Mouse (Mus musculus): ENCODE results near the gene B3glct. TPM values are rescaled to one million over a fixed set of nuclear protein-coding genes. Genes with fewer than 3 reads are reported as not detected.
A peak's percentile ranks its signal among the peaks of the same experiment; 100 is the strongest.

B3glct gene
- total and polyA plus RNA-seq, 3 experiments = 12.1 to 14.2 TPM; not detected in 1

- Histone ChIP-seq H3K27me3 (ENCODE audit: control insufficient read depth in 1 of 2, insufficient read depth in 2 of 2, low read length in 2 of 2) (no peaks in the 10 kb centered on the region), H3K9me3 (replicated peaks; ENCODE audit: insufficient read depth, low read length) (no peaks in the 10 kb centered on the region), H3K9ac (ENCODE audit: control insufficient read depth, low read depth, low read length, poor library complexity, severe bottlenecking) (peak overlapping the region; percentile 86), H3K4me3 (ENCODE audit: control insufficient read depth in 1 of 2, insufficient read depth in 1 of 2, low read depth in 2 of 2, low read length in 2 of 2) (peak overlapping the region; percentile 77 to 78), H3K79me2 (ENCODE audit: control insufficient read depth, insufficient read depth, low read length, poor library complexity) (peaks cover 38% of the 10 kb centered on the region), H3K4me1 (ENCODE audit: control insufficient read depth in 1 of 2, insufficient read depth in 2 of 2, low read length in 2 of 2) (peaks cover 9 to 26% of the 10 kb centered on the region in 2 experiments; a peak in 3 of 4 replicates), H3K36me3 (ENCODE audit: control insufficient read depth in 1 of 2, insufficient read depth in 2 of 2, low read length in 2 of 2) (peaks cover 0 to 31% of the 10 kb centered on the region in 2 experiments; a peak in 2 of 4 replicates), H3K27ac (ENCODE audit: control insufficient read depth, low read depth, low read length) (peak overlapping the region; percentile 98)
- peak; percentile 100 for DNase-seq (ENCODE audit: low read depth, low spot score)
- TF ChIP-seq POLR2A (IDR thresholded peaks at IDR 0.05; ENCODE audit: control insufficient read depth in 1 of 2, insufficient read depth in 1 of 2, low read depth in 1 of 2, low read length in 2 of 2, poor library complexity in 1 of 2) (peak in 1 of 2 experiments; percentile 99; a peak in 3 of 4 replicates), HCFC1 (IDR thresholded peaks at IDR 0.05; ENCODE audit: low read depth, low read length) (no peak), ETS1 (IDR thresholded peaks at IDR 0.05; ENCODE audit: low read depth, low read length) (no peak), MAFK (IDR thresholded peaks at IDR 0.05; ENCODE audit: borderline replicate concordance, low read depth, low read length) (no peak), GATA1 (IDR thresholded peaks at IDR 0.05; ENCODE audit: low read depth, low read length) (peak; percentile 90), USF2 (IDR thresholded peaks at IDR 0.05; ENCODE audit: borderline replicate concordance in 1 of 2, insufficient read depth in 1 of 2, low read depth in 1 of 2, low read length in 2 of 2) (peak in 1 of 2 experiments; percentile 65; a peak in 1 of 4 replicates), MYB (IDR thresholded peaks at IDR 0.05; ENCODE audit: low read depth, low read length) (no peak), KAT2A (conservative IDR thresholded peaks at IDR 0.05; ENCODE audit: low read depth, low read length) (no peak), JUND (IDR thresholded peaks at IDR 0.05; ENCODE audit: low read depth, low read length) (no peak), TBP (IDR thresholded peaks at IDR 0.05; ENCODE audit: low read depth, low read length) (peak; percentile 98), USF1 (IDR thresholded peaks at IDR 0.05; ENCODE audit: low read depth, low read length) (no peak), SMC3 (IDR thresholded peaks at IDR 0.05; ENCODE audit: low read depth, low read length) (no peak), RCOR1 (IDR thresholded peaks at IDR 0.05; ENCODE audit: low read depth, low read length) (no peak), MAZ (IDR thresholded peaks at IDR 0.05; ENCODE audit: low read depth, low read length) (no peak), TAL1 (IDR thresholded peaks at IDR 0.05; ENCODE audit: low read length) (no peak), MAX (IDR thresholded peaks at IDR 0.05; ENCODE audit: low read length) (no peak), TCF12 (IDR thresholded peaks at IDR 0.05; ENCODE audit: low read depth, low read length) (no peak), POLR2AphosphoS5 (IDR thresholded peaks at IDR 0.05; ENCODE audit: borderline replicate concordance, low read depth, low read length) (peak; percentile 96; the same call in 1 of the 2 replicates)
Observed at GRCm38 (mm10) chr5:149641277-149641892, 36.6 kb upstream of the B3glct start.

GRCm38 (mm10) chr5:149642366-149642765 is 35.7 kb upstream of the B3glct start:
- Histone ChIP-seq H3K4me1 (ENCODE audit: control insufficient read depth in 1 of 2, insufficient read depth in 2 of 2, low read length in 2 of 2) (peaks cover 17 to 36% of the 10 kb centered on the region in 2 experiments), H3K36me3 (ENCODE audit: control insufficient read depth in 1 of 2, insufficient read depth in 2 of 2, low read length in 2 of 2) (peaks cover 0 to 41% of the 10 kb centered on the region in 2 experiments; a peak in 2 of 4 replicates), H3K27me3 (ENCODE audit: control insufficient read depth in 1 of 2, insufficient read depth in 2 of 2, low read length in 2 of 2) (no peaks in the 10 kb centered on the region), H3K9ac (ENCODE audit: control insufficient read depth, low read depth, low read length, poor library complexity, severe bottlenecking) (peak overlapping the region; percentile 86), H3K27ac (ENCODE audit: control insufficient read depth, low read depth, low read length) (peak overlapping the region; percentile 98), H3K9me3 (replicated peaks; ENCODE audit: insufficient read depth, low read length) (no peaks in the 10 kb centered on the region), H3K4me3 (ENCODE audit: control insufficient read depth in 1 of 2, insufficient read depth in 1 of 2, low read depth in 2 of 2, low read length in 2 of 2) (peak overlapping the region; percentile 77 to 78), H3K79me2 (ENCODE audit: control insufficient read depth, insufficient read depth, low read length, poor library complexity) (peaks cover 35% of the 10 kb centered on the region)
- peak; percentile 90 for DNase-seq (ENCODE audit: low read depth, low spot score)
- TF ChIP-seq ZC3H11A (IDR thresholded peaks at IDR 0.05; ENCODE audit: low read depth, low read length) (no peak), CHD2 (IDR thresholded peaks at IDR 0.05; ENCODE audit: low read length) (no peak), HCFC1 (IDR thresholded peaks at IDR 0.05; ENCODE audit: low read depth, low read length) (no peak), KAT2A (conservative IDR thresholded peaks at IDR 0.05; ENCODE audit: low read depth, low read length) (no peak), POLR2AphosphoS5 (IDR thresholded peaks at IDR 0.05; ENCODE audit: borderline replicate concordance, low read depth, low read length) (peak; percentile 59; the same call in 1 of the 2 replicates), CTCF (IDR thresholded peaks at IDR 0.05 in 2 of 3, conservative IDR thresholded peaks at IDR 0.05 in 1 of 3; ENCODE audit: control insufficient read depth in 1 of 3, insufficient read depth in 1 of 3, low read depth in 2 of 3, low read length in 3 of 3, poor library complexity in 1 of 3, severe bottlenecking in 1 of 3) (peak in 2 of 3 experiments; percentile 70 to 81; a peak in 4 of 6 replicates), MAFK (IDR thresholded peaks at IDR 0.05; ENCODE audit: borderline replicate concordance, low read depth, low read length) (no peak), MXI1 (IDR thresholded peaks at IDR 0.05; ENCODE audit: low read depth, low read length) (no peak), USF2 (IDR thresholded peaks at IDR 0.05; ENCODE audit: borderline replicate concordance in 1 of 2, insufficient read depth in 1 of 2, low read depth in 1 of 2, low read length in 2 of 2) (no peak), SIN3A (IDR thresholded peaks at IDR 0.05; ENCODE audit: low read length) (no peak), EP300 (IDR thresholded peaks at IDR 0.05; ENCODE audit: low read depth in 1 of 2, low read length in 2 of 2) (no peak), JUND (IDR thresholded peaks at IDR 0.05; ENCODE audit: low read depth, low read length) (no peak), UBTF (IDR thresholded peaks at IDR 0.05; ENCODE audit: borderline replicate concordance, insufficient read depth, low read depth, low read length) (no peak)

Measured in MEL (cell line).